Mouse (Mus musculus): ENCODE measurements around the gene Dusp28. TPM values are rescaled to one million over a fixed set of nuclear protein-coding genes. Genes with fewer than 3 reads are reported as not detected.

Dusp28 gene
- polyA plus RNA-seq, 1 experiment from 2014 or later, result 18.3 TPM

- Histone ChIP-seq H3K9ac (replicated peaks; ENCODE audit: low read depth) (no peak overlapping the region), H3K9me3 (ENCODE audit: low read length) (no peaks in the 10 kb centered on the region), H3K27ac (ENCODE audit: low read length) (no peak overlapping the region), H3K4me2 (replicated peaks; ENCODE audit: low read depth, low read length) (no peak overlapping the region), H3K4me1 (ENCODE audit: insufficient read depth, low read depth, low read length) (no peaks in the 10 kb centered on the region), H3K36me3 (ENCODE audit: insufficient read depth, low read length) (no peaks in the 10 kb centered on the region), H3K4me3 (ENCODE audit: low read depth, low read length) (no peak overlapping the region), H3K27me3 (replicated peaks; ENCODE audit: insufficient read depth, low read length) (no peaks in the 10 kb centered on the region)
- ATAC-seq (no peak), DNase-seq (ENCODE audit: low spot score) (no peak)
- 74% methylated on average over 6 of the region's 6 CpGs for WGBS
- TF ChIP-seq EP300 (IDR thresholded peaks at IDR 0.05), result no peak
- no peak for TF ChIP-seq CTCF (IDR thresholded peaks at IDR 0.05)
Measured at GRCm38 (mm10) chr1:92881982-92882381, 24.8 kb upstream of the Dusp28 start.

GRCm38 (mm10) chr1:92888901-92889655, 17.7 kb upstream of the Dusp28 start:
- Histone ChIP-seq H3K9me3 (ENCODE audit: low read length) (no peaks in the 10 kb centered on the region), H3K4me1 (ENCODE audit: insufficient read depth, low read depth, low read length) (no peaks in the 10 kb centered on the region), H3K9ac (replicated peaks; ENCODE audit: low read depth) (no peak overlapping the region), H3K4me2 (replicated peaks; ENCODE audit: low read depth, low read length) (no peak overlapping the region), H3K36me3 (ENCODE audit: insufficient read depth, low read length) (no peaks in the 10 kb centered on the region), H3K27ac (ENCODE audit: low read length) (no peak overlapping the region), H3K27me3 (replicated peaks; ENCODE audit: insufficient read depth, low read length) (no peaks in the 10 kb centered on the region), H3K4me3 (ENCODE audit: low read depth, low read length) (no peak overlapping the region)
- no peak for TF ChIP-seq EP300 (IDR thresholded peaks at IDR 0.05)
- no peak for TF ChIP-seq CTCF (IDR thresholded peaks at IDR 0.05)
- ATAC-seq (no peak), DNase-seq (ENCODE audit: low spot score) (no peak)
- 69% methylated on average over 7 of the region's 7 CpGs for WGBS

- no peak for ATAC-seq
- Histone ChIP-seq H3K4me2 (replicated peaks; ENCODE audit: low read depth, low read length) (no peak overlapping the region), H3K9ac (replicated peaks; ENCODE audit: low read depth) (no peak overlapping the region), H3K9me3 (ENCODE audit: low read length) (no peaks in the 10 kb centered on the region), H3K36me3 (ENCODE audit: insufficient read depth, low read length) (no peaks in the 10 kb centered on the region), H3K4me3 (ENCODE audit: low read depth, low read length) (no peak overlapping the region), H3K4me1 (ENCODE audit: insufficient read depth, low read depth, low read length) (no peaks in the 10 kb centered on the region), H3K27ac (ENCODE audit: low read length) (no peak overlapping the region), H3K27me3 (replicated peaks; ENCODE audit: insufficient read depth, low read length) (no peaks in the 10 kb centered on the region)
- DNase-seq (ENCODE audit: low spot score), result no peak
- TF ChIP-seq EP300 (IDR thresholded peaks at IDR 0.05), result no peak
- TF ChIP-seq CTCF (IDR thresholded peaks at IDR 0.05), result no peak
- WGBS, result 53% methylated on average over 3 of the region's 3 CpGs
Measured at GRCm38 (mm10) chr1:92892791-92893190, 14.0 kb upstream of the Dusp28 start.

- Histone ChIP-seq H3K9me3 (ENCODE audit: low read length) (no peaks in the 10 kb centered on the region), H3K4me1 (ENCODE audit: insufficient read depth, low read depth, low read length) (no peaks in the 10 kb centered on the region), H3K9ac (replicated peaks; ENCODE audit: low read depth) (no peak overlapping the region), H3K36me3 (ENCODE audit: insufficient read depth, low read length) (no peaks in the 10 kb centered on the region), H3K27me3 (replicated peaks; ENCODE audit: insufficient read depth, low read length) (no peaks in the 10 kb centered on the region), H3K27ac (ENCODE audit: low read length) (no peak overlapping the region), H3K4me3 (ENCODE audit: low read depth, low read length) (no peak overlapping the region), H3K4me2 (replicated peaks; ENCODE audit: low read depth, low read length) (no peak overlapping the region)
- 57% methylated on average over 3 of the region's 3 CpGs for WGBS
- no peak for ATAC-seq
- no peak for DNase-seq (ENCODE audit: low spot score)
- TF ChIP-seq EP300 (IDR thresholded peaks at IDR 0.05), result no peak
- no peak for TF ChIP-seq CTCF (IDR thresholded peaks at IDR 0.05)
Measured at GRCm38 (mm10) chr1:92893896-92894295, 12.9 kb upstream of the Dusp28 start.

GRCm38 (mm10) chr1:92895089-92895488, 11.7 kb upstream of the Dusp28 start:
- 8% methylated on average over 3 of the region's 3 CpGs for WGBS
- H3K27me3 ChIP-seq (replicated peaks; ENCODE audit: insufficient read depth, low read length), result no peaks in the 10 kb centered on the region
- no peak overlapping the region for H3K4me2 ChIP-seq (replicated peaks; ENCODE audit: low read depth, low read length)
- peak; percentile 75 for DNase-seq (ENCODE audit: low spot score)
- no peak overlapping the region for H3K27ac ChIP-seq (ENCODE audit: low read length)
- ATAC-seq, result peak; percentile 66
- no peaks in the 10 kb centered on the region for H3K4me1 ChIP-seq (ENCODE audit: insufficient read depth, low read depth, low read length)
- H3K9ac ChIP-seq (replicated peaks; ENCODE audit: low read depth), result no peak overlapping the region
- H3K4me3 ChIP-seq (ENCODE audit: low read depth, low read length), result no peak overlapping the region
- no peaks in the 10 kb centered on the region for H3K9me3 ChIP-seq (ENCODE audit: low read length)
- H3K36me3 ChIP-seq (ENCODE audit: insufficient read depth, low read length), result no peaks in the 10 kb centered on the region
- TF ChIP-seq CTCF (IDR thresholded peaks at IDR 0.05) (peak; percentile 94), EP300 (IDR thresholded peaks at IDR 0.05) (no peak)

- Histone ChIP-seq H3K9ac (replicated peaks; ENCODE audit: low read depth) (no peak within 1 kb of the TSS), H3K4me3 (ENCODE audit: low read depth, low read length) (no peak within 1 kb of the TSS), H3K4me1 (ENCODE audit: insufficient read depth, low read depth, low read length) (peaks cover 4% of the 10 kb centered on the region; the same call in 1 of the 2 replicates), H3K27me3 (replicated peaks; ENCODE audit: insufficient read depth, low read length) (no peaks in the 10 kb centered on the region), H3K27ac (ENCODE audit: low read length) (no peak within 1 kb of the TSS), H3K4me2 (replicated peaks; ENCODE audit: low read depth, low read length) (peak within 1 kb of the TSS; percentile 42), H3K9me3 (ENCODE audit: low read length) (no peaks in the 10 kb centered on the region), H3K36me3 (ENCODE audit: insufficient read depth, low read length) (no peaks in the 10 kb centered on the region)
- DNase-seq (ENCODE audit: low spot score) (peak; percentile 83), ATAC-seq (peak; percentile 16; the same call in 1 of the 2 replicates)
- WGBS, result 2% methylated on average over 15 of the region's 15 CpGs
- TF ChIP-seq EP300 (IDR thresholded peaks at IDR 0.05), result no peak
- TF ChIP-seq CTCF (IDR thresholded peaks at IDR 0.05), result no peak
Measured at GRCm38 (mm10) chr1:92902786-92903185, 4.0 kb upstream of the Dusp28 start, which contains the start of gene Ankmy1. TSS of gene Ankmy1 (minus strand) at chr1:92902906.

Data from lung, postnatal 0 days (tissue).